Mouse (Mus musculus) CH12.LX (cell line): ENCODE measurements around the gene Cmya5. TPM values are rescaled to one million over a fixed set of nuclear protein-coding genes. Genes with fewer than 3 reads are reported as not detected.
"Not testable (repeated sequence)": the region's sequence is repeated elsewhere in the genome, so short reads cannot be mapped to it uniquely, and the experiment has no call there.

ENCODE experiments used
- DNase-seq: peaks from one replicate; pipeline ENCODE4 v3.0.0-alpha.2; 2013; ENCODE audit errors: extremely low read depth
- H3K27ac ChIP-seq: 2 replicates; pipeline ENCODE4 v1.5.1; 2012; ENCODE audit warnings: low read depth, mild to moderate bottlenecking, control low read depth, moderate library complexity; ENCODE audit not compliant: insufficient read depth
- H3K27me3 ChIP-seq: replicated peaks from 2 replicates; pipeline ENCODE3; 2012; ENCODE audit warnings: inconsistent platforms
- H3K36me3 ChIP-seq, 2 experiments: replicated peaks in 1 of 2; 2 replicates each; pipeline versions ENCODE3 to v1.6.1; 2012; ENCODE audit warnings: inconsistent platforms in 1 of 2, low read length in 1 of 2, mild to moderate bottlenecking in 1 of 2, mixed read lengths in 1 of 2, moderate library complexity in 1 of 2; ENCODE audit not compliant: control insufficient read depth in 1 of 2, insufficient read depth in 1 of 2
- H3K4me1 ChIP-seq, 2 experiments: 2 replicates each; pipeline ENCODE4 v1.6.1; 2012; ENCODE audit warnings: inconsistent platforms in 1 of 2, moderate library complexity in 1 of 2; ENCODE audit not compliant: insufficient read depth in 2 of 2, control insufficient read depth in 1 of 2
- H3K4me2 ChIP-seq: 2 replicates; pipeline ENCODE4 v1.6.1; 2012; ENCODE audit warnings: low read depth, mild to moderate bottlenecking, control low read depth; ENCODE audit not compliant: poor library complexity, insufficient read depth, severe bottlenecking
- H3K4me3 ChIP-seq, 3 experiments: fragments of 150-350 bp in 1 of 3; sonication (generic) in 1 of 3; replicated peaks in 1 of 3; 2 replicates each; pipeline versions ENCODE3 to v1.5.1; 2011 to 2012; ENCODE audit warnings: low read depth in 2 of 3, low read length in 2 of 3, mild to moderate bottlenecking in 2 of 3, moderate library complexity in 2 of 3, control low read depth in 1 of 3, improper control_type of control experiment in 1 of 3, inconsistent platforms in 1 of 3, mixed read lengths in 1 of 3; ENCODE audit not compliant: poor library complexity in 1 of 3
- H3K79me2 ChIP-seq: replicated peaks from 2 replicates; pipeline ENCODE4 v1.6.1; 2012; ENCODE audit warnings: mild to moderate bottlenecking, moderate library complexity; ENCODE audit not compliant: control insufficient read depth, poor library complexity, insufficient read depth, severe bottlenecking; ENCODE audit errors: extremely low read depth
- H3K9ac ChIP-seq: 2 replicates; pipeline ENCODE4 v1.6.1; 2012; ENCODE audit warnings: low read depth, mild to moderate bottlenecking, control low read depth, moderate library complexity; ENCODE audit not compliant: insufficient read depth
- H3K9me3 ChIP-seq: replicated peaks from 2 replicates; pipeline ENCODE3; 2012; ENCODE audit warnings: low read length, inconsistent platforms, mixed read lengths
- BHLHE40 ChIP-seq: IDR thresholded peaks from 2 replicates; pipeline ENCODE4 v1.6.1; 2011; ENCODE audit warnings: mild to moderate bottlenecking, low read depth, low read length, improper control_type of control experiment
- CTCF ChIP-seq, 2 experiments: IDR thresholded peaks in 1 of 2; conservative IDR thresholded peaks in 1 of 2; 2 replicates each; pipeline ENCODE4 v1.5.1; 2011 to 2012; ENCODE audit warnings: low read depth in 2 of 2, low read length in 2 of 2, improper control_type of control experiment in 1 of 2, inconsistent platforms in 1 of 2, mild to moderate bottlenecking in 1 of 2, moderate library complexity in 1 of 2
- EP300 ChIP-seq: IDR thresholded peaks from 2 replicates; pipeline ENCODE4 v1.6.1; 2011; ENCODE audit warnings: low read length, improper control_type of control experiment
- ETS1 ChIP-seq: conservative IDR thresholded peaks from 2 replicates; pipeline ENCODE4 v1.6.1; 2012; ENCODE audit warnings: low read depth, mild to moderate bottlenecking, inconsistent platforms, low read length, improper control_type of control experiment, moderate library complexity
- GABPA ChIP-seq: IDR thresholded peaks from 2 replicates; pipeline ENCODE4 v1.6.1; 2012; ENCODE audit warnings: low read depth, low read length, improper control_type of control experiment, inconsistent platforms; ENCODE audit not compliant: insufficient replicate concordance
- HCFC1 ChIP-seq: IDR thresholded peaks from 2 replicates; pipeline ENCODE4 v1.6.1; 2012; ENCODE audit warnings: low read depth, mild to moderate bottlenecking, inconsistent platforms, low read length, improper control_type of control experiment
- IRF4 ChIP-seq: IDR thresholded peaks from 2 replicates; pipeline ENCODE4 v1.6.1; 2014; ENCODE audit warnings: low read depth, mild to moderate bottlenecking, inconsistent platforms, low read length, improper control_type of control experiment
- JUN ChIP-seq: IDR thresholded peaks from 2 replicates; pipeline ENCODE4 v1.6.1; 2011; ENCODE audit warnings: low read depth, mild to moderate bottlenecking, low read length, improper control_type of control experiment, moderate library complexity; ENCODE audit not compliant: insufficient read depth
- JUND ChIP-seq: conservative IDR thresholded peaks from 2 replicates; pipeline ENCODE4 v1.6.1; 2011; ENCODE audit warnings: low read depth, low read length, improper control_type of control experiment
- MAFK ChIP-seq: IDR thresholded peaks from 2 replicates; pipeline ENCODE4 v1.6.1; 2011; ENCODE audit warnings: low read length, improper control_type of control experiment; ENCODE audit not compliant: insufficient replicate concordance
- MAX ChIP-seq: IDR thresholded peaks from 2 replicates; pipeline ENCODE4 v1.6.1; 2011; ENCODE audit warnings: low read length, improper control_type of control experiment
- MAZ ChIP-seq: IDR thresholded peaks from 2 replicates; pipeline ENCODE4 v1.6.1; 2012; ENCODE audit warnings: low read depth, mild to moderate bottlenecking, inconsistent platforms, low read length, improper control_type of control experiment, moderate library complexity
- MEF2A ChIP-seq: IDR thresholded peaks from 2 replicates; pipeline ENCODE4 v1.6.1; 2014; ENCODE audit warnings: low read depth, mild to moderate bottlenecking, inconsistent platforms, low read length, improper control_type of control experiment, borderline replicate concordance
- MXI1 ChIP-seq: IDR thresholded peaks from 2 replicates; pipeline ENCODE4 v1.6.1; 2011; ENCODE audit warnings: mild to moderate bottlenecking, low read depth, low read length, improper control_type of control experiment
- MYC ChIP-seq: IDR thresholded peaks from 2 replicates; pipeline ENCODE4 v1.6.1; 2011; ENCODE audit warnings: low read depth, mild to moderate bottlenecking, improper control_type of control experiment, low read length
- NRF1 ChIP-seq: IDR thresholded peaks from 2 replicates; pipeline ENCODE4 v1.6.1; 2014; ENCODE audit warnings: low read depth, mild to moderate bottlenecking, inconsistent platforms, low read length, improper control_type of control experiment, moderate library complexity
- POLR2A ChIP-seq: IDR thresholded peaks from 2 replicates; pipeline ENCODE4 v1.6.1; 2011; ENCODE audit warnings: low read depth, mild to moderate bottlenecking, improper control_type of control experiment, low read length
- RAD21 ChIP-seq: IDR thresholded peaks from 2 replicates; pipeline ENCODE4 v1.6.1; 2011; ENCODE audit warnings: low read depth, mild to moderate bottlenecking, low read length, improper control_type of control experiment, moderate library complexity
- RCOR1 ChIP-seq: conservative IDR thresholded peaks from 2 replicates; pipeline ENCODE4 v1.6.1; 2012; ENCODE audit warnings: low read depth, mild to moderate bottlenecking, inconsistent platforms, low read length, improper control_type of control experiment
- SMC3 ChIP-seq: IDR thresholded peaks from 2 replicates; pipeline ENCODE4 v1.6.1; 2011; ENCODE audit warnings: low read depth, low read length, improper control_type of control experiment
- TBP ChIP-seq: conservative IDR thresholded peaks from 2 replicates; pipeline ENCODE4 v1.6.1; 2011; ENCODE audit warnings: low read depth, low read length, improper control_type of control experiment
- UBTF ChIP-seq: IDR thresholded peaks from 2 replicates; pipeline ENCODE4 v1.6.1; 2012; ENCODE audit warnings: low read depth, mild to moderate bottlenecking, inconsistent platforms, low read length, improper control_type of control experiment, moderate library complexity
- USF1 ChIP-seq: IDR thresholded peaks from 2 replicates; pipeline ENCODE4 v1.6.1; 2014; ENCODE audit warnings: low read depth, mild to moderate bottlenecking, inconsistent platforms, low read length, improper control_type of control experiment
- USF2 ChIP-seq: conservative IDR thresholded peaks from 2 replicates; pipeline ENCODE4 v1.6.1; 2011; ENCODE audit warnings: low read depth, low read length, improper control_type of control experiment
- ZC3H11A ChIP-seq: IDR thresholded peaks from 2 replicates; pipeline ENCODE4 v1.6.1; 2012; ENCODE audit warnings: low read depth, mild to moderate bottlenecking, inconsistent platforms, low read length, improper control_type of control experiment
- ZNF384 ChIP-seq: IDR thresholded peaks from 2 replicates; pipeline ENCODE4 v1.6.1; 2012; ENCODE audit warnings: low read depth, low read length, improper control_type of control experiment, inconsistent platforms
- dilution Hi-C: fragments of 300-500 bp; cut with MboI; formaldehyde crosslinking; loops from 2 replicates; pipeline ENCODE4 v1.14.3; 2020; ENCODE audit warnings: low sequenced_read_pairs; ENCODE audit not compliant: extremely low pct_unique_long_range_greater_than_20kb, extremely low pct_ligation_motif_present
- in situ Hi-C: fragments of 300-500 bp; cut with MboI; formaldehyde crosslinking; loops from 3 replicates; pipeline ENCODE4 v1.14.3; 2019; ENCODE audit warnings: low sequenced_read_pairs, low pct_ligation_motif_present, low pct_unique_long_range_greater_than_20kb, mixed read lengths
- polyA plus RNA-seq: library from polyadenylated mRNA; unstranded; fragments of >175 nt; gene quantifications from 2 replicates; pipeline ENCODE4 v1.2.1, GENCODE M21; 2012; ENCODE audit warnings: low read depth; ENCODE audit not compliant: insufficient read length
- total RNA-seq, 2 experiments: library from RNA; depleted of rRNA; stranded (reverse); fragments of 300-350 nt in 1 of 2; fragments of >200 nt in 1 of 2; gene quantifications; 2 replicates each; pipeline ENCODE4 v1.2.3; 2012 to 2014

Cmya5 gene
- total and polyA plus RNA-seq, 3 experiments = 0.19 to 0.59 (median 0.34) TPM

DNA sequence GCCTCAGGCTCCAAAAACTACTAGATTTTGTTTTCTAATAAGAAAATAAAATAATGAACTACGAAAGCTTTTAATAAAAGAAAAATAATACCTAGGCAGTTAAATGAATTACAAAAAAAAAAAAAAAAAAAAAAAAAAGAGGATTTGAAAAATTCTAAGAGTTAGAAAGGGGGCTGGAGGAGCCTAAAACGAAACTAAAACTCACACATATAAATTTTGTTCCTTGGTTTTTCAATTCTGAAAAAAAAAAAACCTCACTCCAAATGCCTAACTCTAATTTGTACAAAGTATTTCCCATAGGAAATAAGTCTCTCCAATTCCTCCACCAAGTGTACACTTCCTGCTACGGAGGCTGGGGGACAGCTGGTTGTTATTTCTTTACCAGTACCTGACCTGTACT, 44.2 kb upstream of the Cmya5 start:
- in situ Hi-C loops (no loop called here), dilution Hi-C loops (no loop called here)
- Histone ChIP-seq H3K4me3 (peak overlapping the region; percentile 33 to 45 (median 40)), H3K27me3 (no peaks in the 10 kb centered on the region), H3K79me2 (peaks cover 47% of the 10 kb centered on the region), H3K36me3 (peaks cover 4 to 16% of the 10 kb centered on the region in 2 experiments), H3K9me3 (no peaks in the 10 kb centered on the region), H3K4me1 (peaks cover 0 to 19% of the 10 kb centered on the region in 2 experiments; a peak in 1 of 4 replicates), H3K9ac (peak overlapping the region; percentile 82), H3K27ac (peak overlapping the region; percentile 70), H3K4me2 (peak overlapping the region; percentile 100)
- TF ChIP-seq POLR2A (no peak), ZNF384 (peak; percentile 92), USF2 (no peak), RCOR1 (no peak), NRF1 (no peak), SMC3 (no peak), MAZ (no peak), GABPA (no peak), EP300 (peak; percentile 64), BHLHE40 (no peak), IRF4 (peak; percentile 36; the same call in 1 of the 2 replicates)
- peak; percentile 23 for DNase-seq

DNA sequence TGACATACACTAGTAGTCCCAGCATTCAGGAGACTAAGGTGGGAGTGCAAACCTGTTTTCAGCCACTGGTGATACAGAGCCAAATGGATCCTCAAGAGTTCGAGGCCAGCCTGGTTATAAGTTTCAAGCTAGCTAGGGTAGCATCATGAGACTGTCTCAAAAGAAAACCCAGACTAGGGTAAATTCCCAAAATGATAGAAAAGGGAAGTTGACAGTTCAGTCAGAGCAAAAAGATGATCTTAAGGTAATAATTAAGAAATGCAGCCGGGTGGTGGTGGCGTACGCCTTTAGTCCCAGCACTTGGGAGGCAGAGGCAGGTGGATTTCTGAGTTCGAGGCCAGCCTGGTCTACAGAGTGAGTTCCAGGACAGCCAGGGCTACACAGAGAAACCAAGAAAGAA, 43.3 kb upstream of the Cmya5 start:
- TF ChIP-seq IRF4 (peak; percentile 25; the same call in 1 of the 2 replicates), TBP (peak; percentile 59; the same call in 1 of the 2 replicates), EP300 (peak; percentile 47; the same call in 1 of the 2 replicates)
- H3K9ac ChIP-seq = 0 out of 2 replicates have a peak overlapping the region, but pooled peaks have one; percentile 14
- dilution Hi-C loops = not testable (repeated sequence)

DNA sequence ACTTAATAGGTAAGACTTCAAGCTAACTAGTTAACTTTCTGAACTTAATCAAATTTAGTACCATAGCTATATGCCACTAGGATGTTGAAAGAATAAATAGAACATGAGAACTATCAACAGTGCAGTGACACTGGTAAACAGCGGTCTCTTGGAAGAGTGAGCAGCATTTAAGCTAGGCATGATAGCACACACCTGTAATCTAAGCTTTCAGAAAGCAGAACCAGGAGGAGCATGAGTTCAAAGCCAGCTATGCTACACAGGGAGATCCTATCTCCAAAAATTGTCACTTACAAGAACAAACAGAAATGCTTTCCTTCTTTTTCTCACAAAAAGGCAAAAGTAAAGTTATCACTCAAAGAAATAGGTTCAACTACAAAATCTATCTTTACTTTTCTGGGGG, 35.8 kb upstream of the Cmya5 start:
- TF ChIP-seq UBTF (no peak), MAFK (no peak), SMC3 (no peak), MYC (no peak), JUND (no peak), USF2 (no peak), MAZ (no peak), JUN (no peak), ETS1 (no peak), HCFC1 (no peak), USF1 (no peak), ZNF384 (no peak), RAD21 (no peak), CTCF (conservative IDR thresholded peaks at IDR 0.05 in 1 of 2, IDR thresholded peaks at IDR 0.05 in 1 of 2; ENCODE audit: low read depth in 2 of 2, low read length in 2 of 2) (no peak), EP300 (no peak), MEF2A (no peak), MXI1 (no peak), MAX (no peak), ZC3H11A (no peak)

More for the DNA sequence above, 43.3 kb upstream of the Cmya5 start:
- Histone ChIP-seq H3K36me3 (peaks cover 9 to 26% of the 10 kb centered on the region in 2 experiments), H3K79me2 (peaks cover 53% of the 10 kb centered on the region), H3K4me2 (peak overlapping the region; percentile 50), H3K4me1 (peaks cover 0 to 19% of the 10 kb centered on the region in 2 experiments; a peak in 1 of 4 replicates)
- in situ Hi-C loops, H3K27me3 ChIP-seq, H3K27ac ChIP-seq, H3K4me3 ChIP-seq, H3K9me3 ChIP-seq: not testable (repeated sequence)
- peak; percentile 70 for DNase-seq

More for the DNA sequence above, 35.8 kb upstream of the Cmya5 start:
- H3K27me3 ChIP-seq = no peaks in the 10 kb centered on the region
- dilution Hi-C loops (no loop called here), in situ Hi-C loops (no loop called here)
- DNase-seq = peak; percentile 14
- peaks cover 22 to 61% of the 10 kb centered on the region in 2 experiments for H3K36me3 ChIP-seq
- no peak overlapping the region for H3K4me3 ChIP-seq
- peaks cover 5 to 35% of the 10 kb centered on the region in 2 experiments; a peak in 3 of 4 replicates for H3K4me1 ChIP-seq
- H3K9ac ChIP-seq = no peak overlapping the region
- peaks cover 42% of the 10 kb centered on the region for H3K79me2 ChIP-seq
- H3K9me3 ChIP-seq = no peaks in the 10 kb centered on the region
- no peak overlapping the region for H3K27ac ChIP-seq
- no peak overlapping the region for H3K4me2 ChIP-seq
